Mouse (Mus musculus): Measurements from ENCODE around the gene Fam83d.

DNA sequence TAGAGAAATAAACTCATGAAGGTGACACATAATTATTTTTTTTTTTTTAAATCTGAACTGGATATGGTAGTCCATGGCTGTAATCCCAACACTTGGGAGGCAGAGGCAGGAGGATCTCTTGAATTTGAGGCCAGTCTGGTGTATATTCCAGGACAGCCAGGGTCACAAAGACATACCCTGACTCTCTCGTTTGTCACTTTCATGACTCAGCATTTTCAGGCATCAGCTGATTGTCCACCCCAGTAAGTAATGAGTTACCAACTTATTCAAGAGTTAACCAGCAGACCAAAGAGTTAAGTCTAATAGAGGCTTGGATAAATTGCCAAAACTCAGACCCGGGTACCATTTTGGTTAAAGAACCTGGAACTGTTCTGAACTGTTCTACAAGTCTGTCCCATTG lies 28.0 kb downstream of the Fam83d start:
- TF ChIP-seq CTCF (IDR thresholded peaks at IDR 0.05; ENCODE audit: control insufficient read depth, insufficient read depth, insufficient replicate concordance, low read depth, low read length) (no peak), POLR2A (IDR thresholded peaks at IDR 0.05; ENCODE audit: control insufficient read depth, low read depth, low read length) (no peak)
